Mouse (Mus musculus) E14TG2a.4 (cell line): ENCODE measurements at regions not wholly inside any gene's neighbourhood (a gene's known extent, or its start where the extent isn't known, plus 50 kb on each side); places are given as distances from the start of the nearest gene placed in this dataset.

ENCODE experiments used
- H3K27me3 ChIP-seq: 2 replicates; pipeline ENCODE4 v1.6.1; 2014; ENCODE audit warnings: low read length, control low read depth; ENCODE audit not compliant: insufficient read depth
- H3K36me3 ChIP-seq: 2 replicates; pipeline ENCODE4 v1.6.1; 2014; ENCODE audit warnings: low read length, control low read depth; ENCODE audit not compliant: insufficient read depth
- H3K4me1 ChIP-seq: replicated peaks from 2 replicates; pipeline ENCODE4 v1.6.1; 2014; ENCODE audit warnings: low read depth, low read length, control low read depth
- H3K4me3 ChIP-seq: replicated peaks from 2 replicates; pipeline ENCODE4 v1.5.1; 2014; ENCODE audit warnings: mild to moderate bottlenecking, low read length
- H3K9me3 ChIP-seq: 2 replicates; pipeline ENCODE4 v1.6.1; 2014; ENCODE audit warnings: low read length, control low read depth
- CTCF ChIP-seq: conservative IDR thresholded peaks from 2 replicates; pipeline ENCODE4 v1.5.1; 2014; ENCODE audit warnings: low read length
- NANOG ChIP-seq: IDR thresholded peaks from 2 replicates; pipeline ENCODE4 v1.6.1; 2014; ENCODE audit warnings: borderline replicate concordance, low read length, mixed read lengths
- POU5F1 ChIP-seq: IDR thresholded peaks from 2 replicates; pipeline ENCODE4 v1.6.1; 2014; ENCODE audit warnings: low read length, borderline replicate concordance

GRCm38 (mm10) chrX:142600782-142601181 lies 80.4 kb upstream of the Tmem164 start:
- TF ChIP-seq CTCF = no peak
- TF ChIP-seq POU5F1 = no peak
- no peak for TF ChIP-seq NANOG
- Histone ChIP-seq H3K9me3 (no peaks in the 10 kb centered on the region), H3K4me3 (no peak overlapping the region), H3K4me1 (no peaks in the 10 kb centered on the region), H3K36me3 (no peaks in the 10 kb centered on the region), H3K27me3 (no peaks in the 10 kb centered on the region)

- Histone ChIP-seq H3K9me3 (no peaks in the 10 kb centered on the region), H3K4me3 (no peak overlapping the region), H3K27me3 (no peaks in the 10 kb centered on the region), H3K4me1 (no peaks in the 10 kb centered on the region), H3K36me3 (no peaks in the 10 kb centered on the region)
- no peak for TF ChIP-seq NANOG
These were observed 76.1 kb upstream of the Tmem164 start for GRCm38 (mm10) chrX:142605088-142605487.

DNA sequence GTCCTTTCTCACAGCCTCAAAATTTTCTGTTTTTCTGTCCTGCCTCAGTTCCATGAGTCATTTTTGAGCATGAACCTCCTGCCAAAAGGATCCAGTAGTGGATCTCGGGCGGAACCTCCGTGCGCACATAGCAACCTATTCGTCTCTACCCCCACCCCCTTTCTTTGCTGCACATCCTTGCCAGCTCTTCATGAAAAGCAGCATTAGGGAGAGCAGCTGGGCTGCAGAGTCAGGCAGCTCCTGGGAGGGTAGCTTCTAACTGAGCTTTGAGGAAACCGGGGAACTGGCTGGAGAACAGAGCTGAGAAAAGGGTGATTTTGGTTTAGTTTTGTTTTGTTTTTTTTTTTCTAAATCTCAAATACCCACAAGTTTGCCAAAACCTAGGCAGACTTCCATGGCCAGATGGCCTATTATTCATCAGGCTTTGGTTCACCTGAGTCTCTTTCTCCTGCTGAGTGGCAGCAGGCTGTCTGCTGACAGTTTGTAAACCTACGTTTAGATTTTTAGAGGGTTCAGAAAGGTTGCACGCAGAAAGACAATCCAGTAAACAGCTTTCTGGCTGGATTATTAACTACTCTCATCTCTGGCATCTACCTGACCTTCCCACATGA lies 74.5 kb upstream of the Tmem164 start:
- no peak overlapping the region for H3K4me3 ChIP-seq
- H3K27me3 ChIP-seq = no peaks in the 10 kb centered on the region
- no peaks in the 10 kb centered on the region for H3K36me3 ChIP-seq
- H3K4me1 ChIP-seq = no peaks in the 10 kb centered on the region
- H3K9me3 ChIP-seq = no peaks in the 10 kb centered on the region
- TF ChIP-seq POU5F1 (no peak), NANOG (no peak), CTCF (no peak)

GRCm38 (mm10) chrX:142616189-142616872 lies 64.9 kb upstream of the Tmem164 start:
- Histone ChIP-seq H3K4me3 (no peak overlapping the region), H3K9me3 (no peaks in the 10 kb centered on the region), H3K36me3 (no peaks in the 10 kb centered on the region), H3K4me1 (no peaks in the 10 kb centered on the region), H3K27me3 (no peaks in the 10 kb centered on the region)
- TF ChIP-seq CTCF (no peak), POU5F1 (no peak)

- Histone ChIP-seq H3K4me1 (no peaks in the 10 kb centered on the region), H3K27me3 (no peaks in the 10 kb centered on the region), H3K36me3 (no peaks in the 10 kb centered on the region), H3K4me3 (no peak overlapping the region), H3K9me3 (no peaks in the 10 kb centered on the region)
- TF ChIP-seq CTCF (no peak), POU5F1 (no peak), NANOG (no peak)
These were observed 62.8 kb upstream of the Tmem164 start for GRCm38 (mm10) chrX:142618389-142618788.

- no peaks in the 10 kb centered on the region for H3K27me3 ChIP-seq
- no peak for TF ChIP-seq CTCF
- no peak for TF ChIP-seq POU5F1
- TF ChIP-seq NANOG = no peak
- H3K9me3 ChIP-seq = no peaks in the 10 kb centered on the region
- no peaks in the 10 kb centered on the region for H3K4me1 ChIP-seq
- H3K4me3 ChIP-seq = no peak overlapping the region
- no peaks in the 10 kb centered on the region for H3K36me3 ChIP-seq
These were observed 57.8 kb upstream of the Tmem164 start for GRCm38 (mm10) chrX:142623359-142623758.

GRCm38 (mm10) chrX:142623882-142624281 lies 57.3 kb upstream of the Tmem164 start:
- no peaks in the 10 kb centered on the region for H3K9me3 ChIP-seq
- TF ChIP-seq POU5F1 (no peak), NANOG (no peak), CTCF (no peak)
- no peaks in the 10 kb centered on the region for H3K36me3 ChIP-seq
- no peak overlapping the region for H3K4me3 ChIP-seq
- H3K4me1 ChIP-seq = no peaks in the 10 kb centered on the region
- H3K27me3 ChIP-seq = no peaks in the 10 kb centered on the region
